21 mouse cellular contexts compared by ENCODE assay signal in genomic region chr10:14192156-14192555, GRCm38 (mm10).
"Had no signal": no experiment of that assay in that cellular context is flagged by ENCODE, and none has a peak within 500 bp of the region (broad histone marks: within the 10 kb centered on the region; RNA-seq: fewer than 3 reads in every experiment).

No protein-coding gene starts in this region.

- H3K9me3 ChIP-seq: intestine, embryonic 15.5 days; kidney, embryonic 15.5 days; limb, embryonic 10.5 days; limb, embryonic 13.5 days; liver, embryonic 12.5 days; liver, embryonic 15.5 days; midbrain, embryonic 12.5 days; midbrain, embryonic 15.5 days; neural tube, embryonic 12.5 days; neural tube, embryonic 15.5 days had no signal

- H3K4me1 ChIP-seq: intestine, embryonic 15.5 days; limb, embryonic 13.5 days; liver, embryonic 12.5 days; liver, embryonic 15.5 days had no signal

- H3K36me3 ChIP-seq: intestine, embryonic 15.5 days; kidney, embryonic 15.5 days; limb, embryonic 10.5 days; limb, embryonic 13.5 days; liver, embryonic 12.5 days; liver, embryonic 15.5 days; midbrain, embryonic 12.5 days; midbrain, embryonic 15.5 days; neural tube, embryonic 12.5 days; neural tube, embryonic 15.5 days had no signal

- H3K4me3 ChIP-seq: intestine, embryonic 15.5 days; kidney, embryonic 15.5 days; limb, embryonic 10.5 days; limb, embryonic 13.5 days; liver, embryonic 12.5 days; liver, embryonic 15.5 days; midbrain, embryonic 12.5 days; midbrain, embryonic 15.5 days; neural tube, embryonic 12.5 days; neural tube, embryonic 15.5 days had no signal

- ATAC-seq: intestine, embryonic 15.5 days; liver, embryonic 12.5 days; midbrain, embryonic 15.5 days had no signal

- H3K27me3 ChIP-seq: intestine, embryonic 15.5 days; kidney, embryonic 15.5 days; limb, embryonic 13.5 days; liver, embryonic 12.5 days; liver, embryonic 15.5 days; midbrain, embryonic 12.5 days; midbrain, embryonic 15.5 days; neural tube, embryonic 12.5 days; neural tube, embryonic 15.5 days had no signal

- H3K27ac ChIP-seq: intestine, embryonic 15.5 days; kidney, embryonic 15.5 days; limb, embryonic 10.5 days; limb, embryonic 13.5 days; liver, embryonic 12.5 days; liver, embryonic 15.5 days; macrophage; midbrain, embryonic 12.5 days; midbrain, embryonic 15.5 days; neural tube, embryonic 12.5 days; neural tube, embryonic 15.5 days had no signal

- H3K9ac ChIP-seq: intestine, embryonic 15.5 days; kidney, embryonic 15.5 days; limb, embryonic 13.5 days; liver, embryonic 12.5 days; liver, embryonic 15.5 days; midbrain, embryonic 12.5 days; midbrain, embryonic 15.5 days; neural tube, embryonic 12.5 days; neural tube, embryonic 15.5 days had no signal

- DNase-seq: kidney, adult 11 months; kidney, adult 8-10 months; kidney, postnatal 10 days; kidney, postnatal 36 days; liver; lung, adult 18-20 months; right cerebral cortex, postnatal 25 days; spleen, adult 18-20 months; thymus, adult 18-20 months; thymus, postnatal 36 days had no signal

- H3K4me2 ChIP-seq: intestine, embryonic 15.5 days; kidney, embryonic 15.5 days; limb, embryonic 13.5 days; liver, embryonic 12.5 days; liver, embryonic 15.5 days; midbrain, embryonic 12.5 days; midbrain, embryonic 15.5 days; neural tube, embryonic 12.5 days; neural tube, embryonic 15.5 days had no signal
